In the genomic region with DNA sequence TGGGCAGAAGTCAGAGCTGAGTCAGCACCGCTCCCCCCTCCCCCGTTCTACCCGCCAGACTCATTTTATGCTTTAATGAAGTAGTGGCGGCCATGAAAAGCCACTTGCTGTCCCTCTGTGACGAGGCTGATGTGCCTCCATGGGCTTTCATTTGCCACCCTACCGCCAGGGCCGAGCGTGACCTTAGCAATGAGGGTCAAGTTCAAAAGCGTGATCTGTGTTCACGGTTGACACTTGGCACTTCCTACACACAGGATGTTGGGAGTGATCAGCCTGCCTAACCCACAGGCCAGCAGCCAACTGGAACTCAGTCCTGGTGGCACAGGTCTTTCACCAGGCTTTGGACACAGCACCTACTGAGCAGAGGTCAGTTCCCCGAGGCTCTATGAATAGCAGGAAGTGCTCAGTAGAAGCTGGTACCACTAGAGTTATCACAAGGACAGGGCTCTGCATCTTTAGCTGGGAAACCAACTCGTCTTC, we compare ENCODE assay signal across 21 mouse cellular contexts. TPM values are rescaled to one million over a fixed set of nuclear protein-coding genes. Genes with fewer than 3 reads are reported as not detected.
A peak's percentile ranks its signal among the peaks of the same experiment; 100 is the strongest.
DNase-seq lines count a peak whose midpoint lies in the region; ATAC-seq and TF ChIP-seq lines count a peak whose summit lies in the region.
"Had no signal": no experiment of that assay in that cellular context is flagged by ENCODE, and none has a peak within 500 bp of the region (broad histone marks: within the 10 kb centered on the region; RNA-seq: fewer than 3 reads in every experiment).

No protein-coding gene starts in this region.

- TF ChIP-seq CTCF in forebrain, postnatal 0 days (IDR thresholded peaks at IDR 0.05; ENCODE audit: low read depth): no peak

- no peaks in the 10 kb centered on the region for H3K27me3 ChIP-seq in forebrain, postnatal 0 days (ENCODE audit: insufficient read depth, low read length)
- H3K27me3 ChIP-seq: embryonic facial prominence, embryonic 12.5 days; embryonic facial prominence, embryonic 15.5 days; hindbrain, embryonic 13.5 days; intestine, embryonic 15.5 days had no signal

- intact Hi-C loops in heart, postnatal 36 days (cut with DNase I): no loop called here

- H3K4me3 ChIP-seq in forebrain, postnatal 0 days (ENCODE audit: low read depth, low read length): no peak overlapping the region
- H3K4me3 ChIP-seq: embryonic facial prominence, embryonic 12.5 days; embryonic facial prominence, embryonic 15.5 days; hindbrain, embryonic 10.5 days; hindbrain, embryonic 13.5 days; intestine, embryonic 15.5 days had no signal

- WGBS in forebrain, postnatal 0 days: 90% methylated on average over 12 of the region's 12 CpGs

- no peak for ATAC-seq in forebrain, postnatal 0 days
- ATAC-seq: forebrain, embryonic 14.5 days; hindbrain, embryonic 16.5 days; intestine, embryonic 15.5 days had no signal

- no peak overlapping the region for H3K4me2 ChIP-seq in forebrain, postnatal 0 days (ENCODE audit: low read depth)
- H3K4me2 ChIP-seq: embryonic facial prominence, embryonic 12.5 days; embryonic facial prominence, embryonic 15.5 days; heart, embryonic 11.5 days; hindbrain, embryonic 13.5 days; intestine, embryonic 15.5 days had no signal

- peak; percentile 91 for DNase-seq in heart, adult 11 months
- DNase-seq in heart, postnatal 36 days: no peak
- DNase-seq in testis, postnatal 14 days (ENCODE audit: low spot score): peak; percentile 29
- DNase-seq in testis, postnatal 10 days (ENCODE audit: low spot score): no peak
- DNase-seq in brain, adult 2 months (ENCODE audit: low read depth, low spot score): peak; percentile 26
- DNase-seq in frontal cortex, adult 2 months (ENCODE audit: extremely low spot score in 1 of 2, low spot score in 1 of 2): no peak
- no peak for DNase-seq in forebrain, postnatal 0 days
- DNase-seq: adrenal gland, postnatal 10 days; cerebellum, adult 11 months; cerebellum, adult 2 months; cerebellum, adult 9-11 months; gastrocnemius, postnatal 10 days; gastrocnemius, postnatal 36 days had no signal

- H3K9ac ChIP-seq in forebrain, postnatal 0 days: no peak overlapping the region
- H3K9ac ChIP-seq: embryonic facial prominence, embryonic 12.5 days; embryonic facial prominence, embryonic 15.5 days; hindbrain, embryonic 13.5 days; intestine, embryonic 15.5 days had no signal

- H3K4me1 ChIP-seq in forebrain, postnatal 0 days (ENCODE audit: insufficient read depth): no peaks in the 10 kb centered on the region
- H3K4me1 ChIP-seq: embryonic facial prominence, embryonic 12.5 days; embryonic facial prominence, embryonic 15.5 days; hindbrain, embryonic 10.5 days; hindbrain, embryonic 13.5 days; intestine, embryonic 15.5 days had no signal

- peaks cover 39% of the 10 kb centered on the region for H3K36me3 ChIP-seq in forebrain, postnatal 0 days (ENCODE audit: insufficient read depth)
- H3K36me3 ChIP-seq: intestine, embryonic 15.5 days had no signal

- no peak overlapping the region for H3K27ac ChIP-seq in forebrain, postnatal 0 days (ENCODE audit: low read depth, low read length)
- H3K27ac ChIP-seq: embryonic facial prominence, embryonic 12.5 days; embryonic facial prominence, embryonic 15.5 days; hindbrain, embryonic 10.5 days; hindbrain, embryonic 13.5 days; intestine, embryonic 15.5 days had no signal

- H3K9me3 ChIP-seq in forebrain, postnatal 0 days (ENCODE audit: low read length): no peaks in the 10 kb centered on the region
- H3K9me3 ChIP-seq: embryonic facial prominence, embryonic 12.5 days; embryonic facial prominence, embryonic 15.5 days; hindbrain, embryonic 13.5 days; intestine, embryonic 15.5 days had no signal

RNA-seq across cellular contexts. Expression of a gene that starts 32.4 kb away (rescaled TPM):
- 10 to 100 TPM; 28.0 to 28.1 TPM for total RNA-seq in heart, postnatal 36 days (2021)
- 50.2 TPM in 2 replicates for polyA plus RNA-seq in frontal cortex, adult 2 months (2012; rRNA removed)
- total RNA-seq in forebrain, postnatal 0 days (2014; rRNA removed): 31.7 and 32.9 TPM in 2 replicates
- 14.5 and 18.0 TPM in 2 replicates for polyA plus RNA-seq in forebrain, postnatal 0 days (2015; fragmentation: Nextera tagmentation; extraction: Ambion mirVana)

Comparison
In these comparisons a context has a peak if more than half of its experiments do, and no peak if none do; other contexts are left out.
1. DNase-seq: peak in heart, adult 11 months (single experiment), testis, postnatal 14 days (single experiment) and brain, adult 2 months (single experiment); none in heart, postnatal 36 days (0 of 2), testis, postnatal 10 days (single experiment), frontal cortex, adult 2 months (0 of 2) and forebrain, postnatal 0 days (single experiment).